Comparison of ENCODE assay signal across 22 mouse cellular contexts in the genomic region with DNA sequence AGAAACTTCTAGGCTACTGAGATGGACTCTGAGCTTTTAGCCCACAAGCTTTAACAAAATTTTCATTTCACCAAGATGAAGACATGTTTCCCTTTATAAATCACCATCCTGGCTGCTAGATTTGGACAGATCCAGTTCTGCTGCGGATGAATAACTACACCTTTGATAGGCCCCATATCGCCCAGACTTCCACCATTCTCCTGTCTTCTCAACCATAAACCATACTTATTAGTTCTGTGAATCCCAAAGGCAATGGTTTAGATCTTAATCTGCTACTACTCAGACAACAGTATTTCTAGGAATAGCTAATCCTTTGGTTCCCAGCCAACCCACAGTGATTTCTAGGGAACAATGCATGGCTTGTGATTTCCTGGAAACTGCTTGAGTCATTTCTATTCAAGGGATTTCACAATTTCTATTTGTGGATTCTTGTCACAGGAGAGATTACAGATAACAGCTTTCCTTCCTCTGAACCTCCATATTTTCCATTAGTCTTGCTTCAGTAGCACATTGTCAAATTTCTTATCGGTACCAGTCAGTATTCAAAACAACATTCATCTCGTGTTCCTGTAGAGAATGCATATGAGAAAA. TPM values are rescaled to one million over a fixed set of nuclear protein-coding genes. Genes with fewer than 3 reads are reported as not detected.
DNase-seq lines count a peak whose midpoint lies in the region; ATAC-seq and TF ChIP-seq lines count a peak whose summit lies in the region.
"Had no signal": no experiment of that assay in that cellular context is flagged by ENCODE, and none has a peak within 500 bp of the region (broad histone marks: within the 10 kb centered on the region; RNA-seq: fewer than 3 reads in every experiment).

No protein-coding gene starts in this region.

- no peak overlapping the region for H3K9ac ChIP-seq in stomach, postnatal 0 days (ENCODE audit: low read length)
- H3K9ac ChIP-seq: forebrain, postnatal 0 days; heart, embryonic 12.5 days; liver, embryonic 15.5 days had no signal

- H3K27ac ChIP-seq in kidney, adult 2 months (ENCODE audit: insufficient read depth, low read depth, low read length) = no peak overlapping the region
- no peak overlapping the region for H3K27ac ChIP-seq in stomach, postnatal 0 days (replicated peaks)
- H3K27ac ChIP-seq: gastrocnemius, adult 2 months; limb, embryonic 10.5 days; liver, embryonic 15.5 days had no signal

- H3K9me3 ChIP-seq in stomach, postnatal 0 days (ENCODE audit: control insufficient read depth, low read length) = no peaks in the 10 kb centered on the region
- H3K9me3 ChIP-seq: heart, embryonic 12.5 days; limb, embryonic 10.5 days; liver, embryonic 15.5 days had no signal

- no peak overlapping the region for H3K4me3 ChIP-seq in kidney, adult 2 months (ENCODE audit: insufficient read depth, low read depth, low read length)
- no peak overlapping the region for H3K4me3 ChIP-seq in stomach, postnatal 0 days (ENCODE audit: low read depth, low read length)
- H3K4me3 ChIP-seq: gastrocnemius, adult 2 months; heart, embryonic 12.5 days; limb, embryonic 10.5 days; liver, embryonic 15.5 days had no signal

- 48% methylated on average over 4 of the region's 4 CpGs for WGBS in kidney, adult 2 months
- WGBS in stomach, postnatal 0 days = 40% methylated on average over 4 of the region's 4 CpGs

- H3K4me2 ChIP-seq in stomach, postnatal 0 days (replicated peaks; ENCODE audit: low read depth) = no peak overlapping the region
- H3K4me2 ChIP-seq: heart, embryonic 12.5 days; liver, embryonic 15.5 days had no signal

- no peak for TF ChIP-seq CTCF in kidney, adult 2 months (conservative IDR thresholded peaks at IDR 0.05; ENCODE audit: insufficient read depth, insufficient read length, low read depth, low read length)
- TF ChIP-seq CTCF in stomach, postnatal 0 days (IDR thresholded peaks at IDR 0.05; ENCODE audit: low read depth) = no peak

- DNase-seq in adrenal gland, adult 2 months = peak; percentile 3
- DNase-seq in adrenal gland, postnatal 4 days (ENCODE audit: low spot score in 2 of 2) = no peak
- DNase-seq in kidney, adult 2 months = peak; percentile 6
- DNase-seq in kidney, adult 18-20 months = no peak
- peak; percentile 3 for DNase-seq in retina, postnatal 1 day
- DNase-seq in retina, embryonic 14.5 days (ENCODE audit: low spot score) = no peak
- no peak for DNase-seq in stomach, postnatal 0 days (ENCODE audit: low spot score)
- DNase-seq: cerebellum, adult 18-20 months; forebrain, postnatal 0 days; gastrocnemius, adult 2 months; layer of hippocampus, postnatal 36 days; right cerebral cortex, postnatal 14 days had no signal

- no peak for TF ChIP-seq EP300 in stomach, postnatal 0 days (optimal IDR thresholded peaks at IDR 0.05)

- H3K36me3 ChIP-seq in kidney, adult 2 months (ENCODE audit: control insufficient read depth, insufficient read depth, low read length) = no peaks in the 10 kb centered on the region
- no peaks in the 10 kb centered on the region for H3K36me3 ChIP-seq in stomach, postnatal 0 days (ENCODE audit: control insufficient read depth, insufficient read depth, low read length)
- H3K36me3 ChIP-seq: heart, embryonic 12.5 days; limb, embryonic 10.5 days; liver, embryonic 15.5 days had no signal

- H3K4me1 ChIP-seq in kidney, adult 2 months (ENCODE audit: control insufficient read depth, insufficient read depth, low read length) = no peaks in the 10 kb centered on the region
- no peaks in the 10 kb centered on the region for H3K4me1 ChIP-seq in stomach, postnatal 0 days (replicated peaks; ENCODE audit: control insufficient read depth, insufficient read depth)
- H3K4me1 ChIP-seq: heart, embryonic 12.5 days; liver, embryonic 15.5 days had no signal

- no peaks in the 10 kb centered on the region for H3K27me3 ChIP-seq in kidney, adult 2 months (replicated peaks; ENCODE audit: control insufficient read depth, insufficient read depth, low read length)
- H3K27me3 ChIP-seq in stomach, postnatal 0 days (ENCODE audit: control insufficient read depth, insufficient read depth, low read length) = no peaks in the 10 kb centered on the region
- H3K27me3 ChIP-seq: CH12.LX; heart, embryonic 12.5 days; liver, embryonic 15.5 days had no signal

- TF ChIP-seq POLR2A in kidney, adult 2 months (IDR thresholded peaks at IDR 0.05; ENCODE audit: low read depth, low read length) = no peak

- peak; percentile 47; the same call in 1 of the 2 replicates for ATAC-seq in stomach, postnatal 0 days (ENCODE audit: low FRiP score, low TSS enrichment)
- ATAC-seq in megakaryocyte-erythroid progenitor cell, adult 5-6 weeks (replicated peaks; ENCODE audit: low FRiP score, low TSS enrichment, poor library complexity, severe bottlenecking) = no peak
- ATAC-seq: forebrain, postnatal 0 days; inflammation-experienced regulatory T-cells, adult 6 months had no signal

RNA-seq across cellular contexts. Expression of a gene that starts 6.6 kb away (rescaled TPM):
- not detected for total RNA-seq in adrenal gland, adult 2 months (2021)
- polyA plus RNA-seq in adrenal gland, adult 2 months (2012; rRNA removed) = not detected in 2 replicates
- not detected for total RNA-seq in adrenal gland, postnatal 4 days (2021)
- not detected in 2 replicates for polyA plus RNA-seq in kidney, adult 2 months (2012; rRNA removed)
- polyA plus RNA-seq in stomach, postnatal 0 days (2015; fragmentation: Nextera tagmentation; extraction: Ambion mirVana) = not detected in 2 replicates
- not detected in 2 replicates for total RNA-seq in megakaryocyte-erythroid progenitor cell, adult 5-6 weeks (2014; fragmentation: Nextera tagmentation)
- total RNA-seq in megakaryocyte-erythroid progenitor cell, adult 5-6 weeks (2017) = not detected in 2 replicates
- total RNA-seq: CH12.LX; forebrain, postnatal 0 days; gastrocnemius, adult 2 months; hematopoietic stem cell, adult 5-6 weeks; layer of hippocampus, postnatal 36 days; megakaryocyte, adult 5-6 weeks had no signal
- polyA plus RNA-seq: forebrain, postnatal 0 days; heart, embryonic 12.5 days; inflammation-experienced regulatory T-cells, adult 6 months; large intestine, adult 2 months; limb, embryonic 10.5 days; liver, embryonic 15.5 days; urinary bladder, adult 2 months had no signal

RNA-seq across cellular contexts. Expression of a gene that starts 13.8 kb away (rescaled TPM):
- total RNA-seq in adrenal gland, adult 2 months (2021) = not detected
- not detected in 2 replicates for polyA plus RNA-seq in adrenal gland, adult 2 months (2012; rRNA removed)
- total RNA-seq in adrenal gland, postnatal 4 days (2021) = not detected
- polyA plus RNA-seq in kidney, adult 2 months (2012; rRNA removed) = not detected in 2 replicates
- polyA plus RNA-seq in stomach, postnatal 0 days (2015; fragmentation: Nextera tagmentation; extraction: Ambion mirVana) = 0.13 and 0.23 TPM in 2 replicates
- not detected in 2 replicates for total RNA-seq in megakaryocyte-erythroid progenitor cell, adult 5-6 weeks (2014; fragmentation: Nextera tagmentation)
- total RNA-seq in megakaryocyte-erythroid progenitor cell, adult 5-6 weeks (2017) = not detected in 2 replicates
- total RNA-seq: CH12.LX; forebrain, postnatal 0 days; gastrocnemius, adult 2 months; hematopoietic stem cell, adult 5-6 weeks; layer of hippocampus, postnatal 36 days; megakaryocyte, adult 5-6 weeks had no signal
- polyA plus RNA-seq: forebrain, postnatal 0 days; heart, embryonic 12.5 days; inflammation-experienced regulatory T-cells, adult 6 months; large intestine, adult 2 months; limb, embryonic 10.5 days; liver, embryonic 15.5 days; urinary bladder, adult 2 months had no signal

RNA-seq across cellular contexts. Expression of a gene that starts 16.2 kb away (rescaled TPM):
- not detected for total RNA-seq in adrenal gland, adult 2 months (2021)
- polyA plus RNA-seq in adrenal gland, adult 2 months (2012; rRNA removed) = not detected in 2 replicates
- not detected for total RNA-seq in adrenal gland, postnatal 4 days (2021)
- polyA plus RNA-seq in kidney, adult 2 months (2012; rRNA removed) = not detected in 2 replicates
- polyA plus RNA-seq in stomach, postnatal 0 days (2015; fragmentation: Nextera tagmentation; extraction: Ambion mirVana) = not detected in 2 replicates
- total RNA-seq in megakaryocyte-erythroid progenitor cell, adult 5-6 weeks (2014; fragmentation: Nextera tagmentation) = not detected in 2 replicates
- not detected in 2 replicates for total RNA-seq in megakaryocyte-erythroid progenitor cell, adult 5-6 weeks (2017)
- total RNA-seq: CH12.LX; forebrain, postnatal 0 days; gastrocnemius, adult 2 months; hematopoietic stem cell, adult 5-6 weeks; layer of hippocampus, postnatal 36 days; megakaryocyte, adult 5-6 weeks had no signal
- polyA plus RNA-seq: forebrain, postnatal 0 days; heart, embryonic 12.5 days; inflammation-experienced regulatory T-cells, adult 6 months; large intestine, adult 2 months; limb, embryonic 10.5 days; liver, embryonic 15.5 days; urinary bladder, adult 2 months had no signal

RNA-seq across cellular contexts. Expression of a gene that starts 29.2 kb away (rescaled TPM):
- total RNA-seq in adrenal gland, adult 2 months (2021) = not detected
- not detected in 2 replicates for polyA plus RNA-seq in adrenal gland, adult 2 months (2012; rRNA removed)
- not detected for total RNA-seq in adrenal gland, postnatal 4 days (2021)
- polyA plus RNA-seq in kidney, adult 2 months (2012; rRNA removed) = not detected in 2 replicates
- not detected in 2 replicates for polyA plus RNA-seq in stomach, postnatal 0 days (2015; fragmentation: Nextera tagmentation; extraction: Ambion mirVana)
- not detected in 2 replicates for total RNA-seq in megakaryocyte-erythroid progenitor cell, adult 5-6 weeks (2014; fragmentation: Nextera tagmentation)
- not detected in 2 replicates for total RNA-seq in megakaryocyte-erythroid progenitor cell, adult 5-6 weeks (2017)
- total RNA-seq: CH12.LX; forebrain, postnatal 0 days; gastrocnemius, adult 2 months; hematopoietic stem cell, adult 5-6 weeks; layer of hippocampus, postnatal 36 days; megakaryocyte, adult 5-6 weeks had no signal
- polyA plus RNA-seq: forebrain, postnatal 0 days; heart, embryonic 12.5 days; inflammation-experienced regulatory T-cells, adult 6 months; large intestine, adult 2 months; limb, embryonic 10.5 days; liver, embryonic 15.5 days; urinary bladder, adult 2 months had no signal

RNA-seq across cellular contexts. Expression of a gene that starts 32.9 kb away (rescaled TPM):
- total RNA-seq in adrenal gland, adult 2 months (2021) = not detected
- not detected in 2 replicates for polyA plus RNA-seq in adrenal gland, adult 2 months (2012; rRNA removed)
- not detected for total RNA-seq in adrenal gland, postnatal 4 days (2021)
- not detected in 2 replicates for polyA plus RNA-seq in kidney, adult 2 months (2012; rRNA removed)
- not detected in 2 replicates for polyA plus RNA-seq in stomach, postnatal 0 days (2015; fragmentation: Nextera tagmentation; extraction: Ambion mirVana)
- total RNA-seq in megakaryocyte-erythroid progenitor cell, adult 5-6 weeks (2014; fragmentation: Nextera tagmentation) = not detected in 2 replicates
- not detected in 2 replicates for total RNA-seq in megakaryocyte-erythroid progenitor cell, adult 5-6 weeks (2017)
- total RNA-seq: CH12.LX; forebrain, postnatal 0 days; gastrocnemius, adult 2 months; hematopoietic stem cell, adult 5-6 weeks; layer of hippocampus, postnatal 36 days; megakaryocyte, adult 5-6 weeks had no signal
- polyA plus RNA-seq: forebrain, postnatal 0 days; heart, embryonic 12.5 days; inflammation-experienced regulatory T-cells, adult 6 months; large intestine, adult 2 months; limb, embryonic 10.5 days; liver, embryonic 15.5 days; urinary bladder, adult 2 months had no signal

Comparison
In these comparisons a context has a peak if more than half of its experiments do, and no peak if none do; other contexts are left out.
1. DNase-seq: peak in adrenal gland, adult 2 months (single experiment), kidney, adult 2 months (single experiment) and retina, postnatal 1 day (single experiment); none in adrenal gland, postnatal 4 days (0 of 2), kidney, adult 18-20 months (single experiment), retina, embryonic 14.5 days (single experiment) and stomach, postnatal 0 days (single experiment).